Mouse (Mus musculus) heart, postnatal 0 days (tissue): ENCODE measurements around the gene Gm16381.
"Not testable (repeated sequence)": the region's sequence is repeated elsewhere in the genome, so short reads cannot be mapped to it uniquely, and the experiment has no call there.

Experiments
- CTCF ChIP-seq: IDR thresholded peaks from 2 replicates; pipeline ENCODE4 v1.5.1; 2016; ENCODE audit warnings: antibody characterized with exemption, control low read depth, low read depth
- EP300 ChIP-seq: IDR thresholded peaks from 2 replicates; pipeline ENCODE4 v1.6.1; 2016; ENCODE audit warnings: antibody characterized with exemption, low read depth

GRCm38 (mm10) chr12:87601388-87601787, 43.0 kb downstream of the Gm16381 start:
- TF ChIP-seq EP300, CTCF: not testable (repeated sequence)
